Mouse (Mus musculus) lung, postnatal 0 days (tissue): ENCODE measurements around the gene Hs1bp3. TPM values are rescaled to one million over a fixed set of nuclear protein-coding genes. Genes with fewer than 3 reads are reported as not detected.

ENCODE experiments used
- ATAC-seq: fragments of 200-750 bp; cut with Nextera tagmentation; 2 replicates; pipeline ENCODE4 v1.8.0; 2017; ENCODE audit warnings: moderate library complexity
- DNase-seq: peaks from one replicate; pipeline ENCODE4 v3.0.0-alpha.2; 2016; ENCODE audit warnings: low spot score
- H3K27ac ChIP-seq: fragments of 300-500 bp; sonication (generic); 2 replicates; pipeline ENCODE4 v1.5.1; 2014; ENCODE audit warnings: antibody characterized with exemption, mild to moderate bottlenecking, low read length, mixed read lengths
- H3K27me3 ChIP-seq: fragments of 300-500 bp; sonication (generic); replicated peaks from 2 replicates; pipeline ENCODE4 v1.6.1; 2014; ENCODE audit warnings: low read length, mixed read lengths; ENCODE audit not compliant: insufficient read depth
- H3K36me3 ChIP-seq: fragments of 300-500 bp; sonication (generic); 2 replicates; pipeline ENCODE4 v1.6.1; 2014; ENCODE audit warnings: low read length, mixed read lengths; ENCODE audit not compliant: insufficient read depth
- H3K4me1 ChIP-seq: fragments of 300-500 bp; sonication (generic); 2 replicates; pipeline ENCODE4 v1.6.1; 2014; ENCODE audit warnings: antibody characterized with exemption, low read depth, low read length, mixed read lengths; ENCODE audit not compliant: insufficient read depth
- H3K4me2 ChIP-seq: fragments of 300-500 bp; sonication (generic); replicated peaks from 2 replicates; pipeline ENCODE4 v1.6.1; 2014; ENCODE audit warnings: low read depth, mild to moderate bottlenecking, low read length, moderate library complexity, mixed read lengths
- H3K4me3 ChIP-seq: fragments of 300-500 bp; sonication (generic); 2 replicates; pipeline ENCODE4 v1.5.1; 2014; ENCODE audit warnings: low read depth, low read length
- H3K9ac ChIP-seq: fragments of 300-500 bp; sonication (generic); replicated peaks from 2 replicates; pipeline ENCODE4 v1.6.1; 2014; ENCODE audit warnings: low read depth, mild to moderate bottlenecking
- H3K9me3 ChIP-seq: fragments of 300-500 bp; sonication (generic); 2 replicates; pipeline ENCODE4 v1.6.1; 2016; ENCODE audit warnings: low read length, mixed read lengths
- CTCF ChIP-seq: IDR thresholded peaks from 2 replicates; pipeline ENCODE4 v1.5.1; 2016; ENCODE audit warnings: antibody characterized with exemption, mild to moderate bottlenecking
- EP300 ChIP-seq: IDR thresholded peaks from 2 replicates; pipeline ENCODE4 v1.6.1; 2016; ENCODE audit warnings: antibody characterized with exemption, mild to moderate bottlenecking, control low read depth
- WGBS: fragments of 180-500 bp; shearing (Covaris S2); extraction: QIAGEN DNeasy Blood & Tissue Kit; methylation state at CpG from one replicate; pipeline ENCODE4 v1.1.7; 2014; 5-methylcytosine and 5-hydroxymethylcytosine counted together
- polyA plus RNA-seq: library from polyadenylated mRNA; unstranded; fragments of >200 nt; fragmentation: Nextera tagmentation; extraction: Ambion mirVana; gene quantifications from 2 replicates; pipeline ENCODE4 v1.2.1, GENCODE M21; 2015

The Hs1bp3 gene
- polyA plus RNA-seq, 1 experiment from 2014 or later, result 8.7 TPM

- Histone ChIP-seq H3K4me3 (no peak overlapping the region), H3K9me3 (no peaks in the 10 kb centered on the region), H3K4me2 (no peak overlapping the region), H3K4me1 (no peaks in the 10 kb centered on the region; the same call in 1 of the 2 replicates), H3K36me3 (no peaks in the 10 kb centered on the region), H3K27ac (no peak overlapping the region), H3K27me3 (no peaks in the 10 kb centered on the region), H3K9ac (no peak overlapping the region)
- WGBS, result 65% methylated on average over 5 of the region's 5 CpGs
- TF ChIP-seq EP300 (no peak), CTCF (no peak)
- ATAC-seq, result no peak
- DNase-seq, result no peak
Measured at GRCm38 (mm10) chr12:8393226-8393625, 80.0 kb downstream of the Hs1bp3 start.

Other genes with a start within 250 kb of the Hs1bp3 start
- 45.5 and 50.3 TPM in 2 replicates for gene Ldah, start 105.3 kb upstream of the Hs1bp3 start, polyA plus RNA-seq
- not detected in 2 replicates for gene Gdf7, start 11.5 kb upstream of the Hs1bp3 start, polyA plus RNA-seq
- gene Rhob, start 186.6 kb downstream of the Hs1bp3 start, polyA plus RNA-seq, result 77.6 and 77.9 TPM in 2 replicates